Mouse (Mus musculus) embryo, embryonic 11 days (tissue): ENCODE measurements around the gene Gm21904.
"Not testable (repeated sequence)": the region's sequence is repeated elsewhere in the genome, so short reads cannot be mapped to it uniquely, and the experiment has no call there.

Experiments
- DNase-seq: peaks from one replicate; pipeline ENCODE4 v3.0.0-alpha.2; 2015

Gm21904 gene

GRCm38 (mm10) chrY:17846166-17846565 lies at the start of gene Gm21904:
TSS of gene Gm21904 (minus strand) at chrY:17846266.
- DNase-seq: not testable (repeated sequence)

DNA sequence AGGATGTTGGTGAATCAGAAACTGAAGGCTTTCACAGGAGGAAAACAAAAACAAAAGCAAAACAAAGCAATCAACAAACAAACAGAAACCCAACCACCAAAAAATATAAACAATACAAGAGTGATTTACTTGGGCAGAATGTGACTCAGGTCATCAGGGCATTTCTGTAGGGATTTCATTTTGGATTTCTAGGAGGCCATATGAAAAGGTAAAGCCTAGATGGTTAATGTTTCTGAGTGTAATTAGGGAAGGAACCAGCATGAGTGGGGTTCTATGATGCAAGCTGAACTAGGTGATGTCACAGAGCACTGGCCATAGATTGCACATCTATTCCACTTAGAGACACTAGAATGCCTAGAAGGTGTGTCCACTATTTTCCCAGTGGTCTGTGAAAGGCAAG lies 28.4 kb upstream of the Gm21904 start, which contains the start of the genes Gm20772 and Gm20831:
Gm20772 (plus strand) TSS at position 301 of the 400 bp plus-strand sequence.
Gm20831 (plus strand) TSS at position 301 of the 400 bp plus-strand sequence.
- not testable (repeated sequence) for DNase-seq
